Mouse (Mus musculus) neural tube, embryonic 11.5 days (tissue): ENCODE measurements around the gene Zfp579. TPM values are rescaled to one million over a fixed set of nuclear protein-coding genes. Genes with fewer than 3 reads are reported as not detected.

Source experiments
- ATAC-seq: fragments of 200-750 bp; cut with Nextera tagmentation; 2 replicates; pipeline ENCODE4 v1.8.0; 2017; ENCODE audit warnings: moderate number of reproducible peaks, mild to moderate bottlenecking, moderate TSS enrichment, moderate library complexity; ENCODE audit not compliant: insufficient read depth, low FRiP score, low TSS enrichment
- DNase-seq: peaks from one replicate; pipeline ENCODE4 v3.0.0-alpha.2; 2015; ENCODE audit warnings: low spot score
- H3K27ac ChIP-seq: fragments of 300-500 bp; sonication (generic); 2 replicates; pipeline ENCODE4 v1.5.1; 2014; ENCODE audit warnings: low read depth, mild to moderate bottlenecking, low read length
- H3K27me3 ChIP-seq: fragments of 300-500 bp; sonication (generic); 2 replicates; pipeline ENCODE4 v1.6.1; 2014; ENCODE audit warnings: mild to moderate bottlenecking, low read length, mixed read lengths; ENCODE audit not compliant: control insufficient read depth, insufficient read depth
- H3K36me3 ChIP-seq: fragments of 300-500 bp; sonication (generic); 2 replicates; pipeline ENCODE4 v1.6.1; 2014; ENCODE audit warnings: mild to moderate bottlenecking, low read length, moderate library complexity, mixed read lengths; ENCODE audit not compliant: control insufficient read depth, insufficient read depth
- H3K4me1 ChIP-seq: fragments of 300-500 bp; sonication (generic); 2 replicates; pipeline ENCODE4 v1.6.1; 2014; ENCODE audit warnings: low read length, mixed read lengths; ENCODE audit not compliant: control insufficient read depth, insufficient read depth
- H3K4me2 ChIP-seq: fragments of 300-500 bp; sonication (generic); 2 replicates; pipeline ENCODE4 v1.6.1; 2014; ENCODE audit warnings: low read depth, mild to moderate bottlenecking, moderate library complexity
- H3K4me3 ChIP-seq: fragments of 300-500 bp; sonication (generic); 2 replicates; pipeline ENCODE4 v1.5.1; 2014; ENCODE audit warnings: low read depth, low read length
- H3K9ac ChIP-seq: fragments of 300-500 bp; sonication (generic); 2 replicates; pipeline ENCODE4 v1.6.1; 2014; ENCODE audit warnings: mild to moderate bottlenecking, low read length
- H3K9me3 ChIP-seq: fragments of 300-500 bp; sonication (generic); 2 replicates; pipeline ENCODE4 v1.6.1; 2016; ENCODE audit warnings: low read length; ENCODE audit not compliant: control insufficient read depth
- WGBS: fragments of 180-500 bp; shearing (Covaris S2); extraction: QIAGEN DNeasy Blood & Tissue Kit; methylation state at CpG from one replicate; pipeline ENCODE4 v1.1.7; 2014; 5-methylcytosine and 5-hydroxymethylcytosine counted together
- polyA plus RNA-seq: library from polyadenylated mRNA; unstranded; fragments of >200 nt; fragmentation: Nextera tagmentation; extraction: Ambion mirVana; gene quantifications from 2 replicates; pipeline ENCODE4 v1.2.1, GENCODE M21; 2014

The Zfp579 gene
- 41.6 and 47.8 TPM in 2 replicates for polyA plus RNA-seq

- Histone ChIP-seq H3K4me3 (peak within 1 kb of the TSS; percentile 72), H3K4me2 (peak within 1 kb of the TSS; percentile 87), H3K9ac (peak within 1 kb of the TSS; percentile 91), H3K9me3 (no peaks in the 10 kb centered on the region; the same call in 1 of the 2 replicates), H3K27ac (peak within 1 kb of the TSS; percentile 21; the same call in 1 of the 2 replicates), H3K27me3 (peaks cover 19% of the 10 kb centered on the region), H3K4me1 (peaks cover 17% of the 10 kb centered on the region), H3K36me3 (peaks cover 7% of the 10 kb centered on the region)
- WGBS = 8% methylated on average over 15 of the region's 26 CpGs
- DNase-seq = peak; percentile 93
- peak; percentile 85 for ATAC-seq
Measured at GRCm38 (mm10) chr7:4996003-4996895, at the start of gene Zfp579. Gene Zfp579 (minus strand): TSS chr7:4996158.

- Histone ChIP-seq H3K9me3 (no peaks in the 10 kb centered on the region), H3K36me3 (no peaks in the 10 kb centered on the region), H3K27me3 (no peaks in the 10 kb centered on the region), H3K27ac (no peak overlapping the region), H3K4me3 (no peak overlapping the region), H3K4me2 (no peak overlapping the region), H3K4me1 (no peaks in the 10 kb centered on the region), H3K9ac (no peak overlapping the region)
- no peak for ATAC-seq
- no peak for DNase-seq
- WGBS = 78% methylated on average over 2 of the region's 2 CpGs
Measured at GRCm38 (mm10) chr7:5044981-5045380, 49.0 kb upstream of the Zfp579 start.

- Histone ChIP-seq H3K27me3 (no peaks in the 10 kb centered on the region), H3K36me3 (peaks cover 6% of the 10 kb centered on the region; the same call in 1 of the 2 replicates), H3K27ac (no peak overlapping the region), H3K4me1 (no peaks in the 10 kb centered on the region), H3K9ac (peak overlapping the region; percentile 58), H3K4me3 (peak overlapping the region; percentile 43), H3K4me2 (peak overlapping the region; percentile 38), H3K9me3 (no peaks in the 10 kb centered on the region)
- DNase-seq (no peak), ATAC-seq (no peak)
- 46% methylated on average over 5 of the region's 5 CpGs for WGBS
Measured at GRCm38 (mm10) chr7:5038940-5039339, 43.0 kb upstream of the Zfp579 start.

GRCm38 (mm10) chr7:5038109-5038732, 42.3 kb upstream of the Zfp579 start, which contains the start of gene Zfp784:
Gene Zfp784 (minus strand): TSS chr7:5038446.
- H3K27me3 ChIP-seq = no peaks in the 10 kb centered on the region
- WGBS = under 1% methylated on average over 48 of the region's 48 CpGs
- DNase-seq (peak; percentile 93), ATAC-seq (peak; percentile 94)
- H3K4me3 ChIP-seq = peak within 1 kb of the TSS; percentile 43
- H3K4me2 ChIP-seq = peak within 1 kb of the TSS; percentile 38
- H3K9ac ChIP-seq = peak within 1 kb of the TSS; percentile 58
- peak within 1 kb of the TSS; percentile 89 for H3K27ac ChIP-seq
- no peaks in the 10 kb centered on the region for H3K4me1 ChIP-seq
- no peaks in the 10 kb centered on the region for H3K9me3 ChIP-seq
- H3K36me3 ChIP-seq = peaks cover 6% of the 10 kb centered on the region

GRCm38 (mm10) chr7:5037467-5037866, 41.5 kb upstream of the Zfp579 start:
- H3K27me3 ChIP-seq = no peaks in the 10 kb centered on the region
- H3K4me1 ChIP-seq = no peaks in the 10 kb centered on the region
- H3K4me2 ChIP-seq = no peak overlapping the region; the same call in 1 of the 2 replicates
- peak overlapping the region; percentile 89 for H3K27ac ChIP-seq
- H3K36me3 ChIP-seq = peaks cover 14% of the 10 kb centered on the region
- WGBS = 88% methylated on average over 8 of the region's 8 CpGs
- peak overlapping the region; percentile 43 for H3K4me3 ChIP-seq
- H3K9ac ChIP-seq = no peak overlapping the region
- H3K9me3 ChIP-seq = no peaks in the 10 kb centered on the region
- no peak for ATAC-seq
- no peak for DNase-seq

- H3K4me3 ChIP-seq = no peak overlapping the region
- H3K4me2 ChIP-seq = no peak overlapping the region
- 90% methylated on average over 7 of the region's 7 CpGs for WGBS
- H3K27ac ChIP-seq = no peak overlapping the region
- no peaks in the 10 kb centered on the region for H3K27me3 ChIP-seq
- DNase-seq (no peak), ATAC-seq (no peak)
- no peak overlapping the region for H3K9ac ChIP-seq
- H3K36me3 ChIP-seq = peaks cover 18% of the 10 kb centered on the region
- no peaks in the 10 kb centered on the region for H3K9me3 ChIP-seq
- H3K4me1 ChIP-seq = no peaks in the 10 kb centered on the region
Measured at GRCm38 (mm10) chr7:5037026-5037425, 41.1 kb upstream of the Zfp579 start.

- H3K9me3 ChIP-seq = peaks cover 5% of the 10 kb centered on the region
- H3K4me2 ChIP-seq = no peak overlapping the region
- no peak overlapping the region for H3K9ac ChIP-seq
- H3K4me1 ChIP-seq = no peaks in the 10 kb centered on the region
- no peak for ATAC-seq
- no peak for DNase-seq
- H3K36me3 ChIP-seq = peaks cover 27% of the 10 kb centered on the region
- WGBS = 97% methylated on average over 9 of the region's 9 CpGs
- no peak overlapping the region for H3K4me3 ChIP-seq
- no peaks in the 10 kb centered on the region for H3K27me3 ChIP-seq
- H3K27ac ChIP-seq = no peak overlapping the region
Measured at GRCm38 (mm10) chr7:5036136-5036535, 40.2 kb upstream of the Zfp579 start.

- H3K27me3 ChIP-seq = no peaks in the 10 kb centered on the region
- H3K9me3 ChIP-seq = peaks cover 10% of the 10 kb centered on the region
- H3K27ac ChIP-seq = no peak overlapping the region
- H3K4me1 ChIP-seq = no peaks in the 10 kb centered on the region
- DNase-seq = no peak
- H3K9ac ChIP-seq = no peak overlapping the region
- 97% methylated on average over 17 of the region's 17 CpGs for WGBS
- no peak for ATAC-seq
- no peak overlapping the region for H3K4me2 ChIP-seq
- no peak overlapping the region for H3K4me3 ChIP-seq
- H3K36me3 ChIP-seq = peaks cover 32% of the 10 kb centered on the region
Measured at GRCm38 (mm10) chr7:5035628-5036027, 39.7 kb upstream of the Zfp579 start.
